Mouse (Mus musculus) colon, adult 2 months (tissue): ENCODE data around the gene P2ry4. TPM values are rescaled to one million over a fixed set of nuclear protein-coding genes. Genes with fewer than 3 reads are reported as not detected.

Experiments used
- polyA plus RNA-seq: library from polyadenylated mRNA; depleted of rRNA; stranded (reverse); fragments of >200 nt; gene quantifications from 2 replicates; pipeline ENCODE4 v1.2.3, GENCODE M21; 2012; rRNA removed

P2ry4 gene
- polyA plus RNA-seq, result 3.3 and 5.4 TPM in 2 replicates

DNA sequence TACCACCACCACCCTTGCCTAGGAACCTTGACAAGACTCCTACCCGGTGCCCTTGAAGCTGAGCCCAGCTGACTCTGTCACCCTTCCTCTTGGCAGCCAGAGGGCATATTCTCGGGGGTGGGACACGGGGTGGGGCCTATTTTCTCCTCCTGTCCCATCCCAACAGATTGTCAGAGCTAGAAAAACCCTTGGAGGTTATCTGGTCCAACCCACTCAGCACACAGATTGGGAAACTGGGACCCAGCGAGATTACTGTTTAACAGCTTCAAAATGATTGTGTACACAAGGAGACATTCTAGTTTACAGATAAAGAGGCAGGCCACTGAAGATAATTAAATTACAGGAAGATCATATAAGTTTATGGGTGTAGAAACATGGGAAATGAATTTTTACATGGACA lies at the start of gene P2ry4:
Gene P2ry4 (minus strand): TSS at position 79 of the 400 bp plus-strand sequence.

DNA sequence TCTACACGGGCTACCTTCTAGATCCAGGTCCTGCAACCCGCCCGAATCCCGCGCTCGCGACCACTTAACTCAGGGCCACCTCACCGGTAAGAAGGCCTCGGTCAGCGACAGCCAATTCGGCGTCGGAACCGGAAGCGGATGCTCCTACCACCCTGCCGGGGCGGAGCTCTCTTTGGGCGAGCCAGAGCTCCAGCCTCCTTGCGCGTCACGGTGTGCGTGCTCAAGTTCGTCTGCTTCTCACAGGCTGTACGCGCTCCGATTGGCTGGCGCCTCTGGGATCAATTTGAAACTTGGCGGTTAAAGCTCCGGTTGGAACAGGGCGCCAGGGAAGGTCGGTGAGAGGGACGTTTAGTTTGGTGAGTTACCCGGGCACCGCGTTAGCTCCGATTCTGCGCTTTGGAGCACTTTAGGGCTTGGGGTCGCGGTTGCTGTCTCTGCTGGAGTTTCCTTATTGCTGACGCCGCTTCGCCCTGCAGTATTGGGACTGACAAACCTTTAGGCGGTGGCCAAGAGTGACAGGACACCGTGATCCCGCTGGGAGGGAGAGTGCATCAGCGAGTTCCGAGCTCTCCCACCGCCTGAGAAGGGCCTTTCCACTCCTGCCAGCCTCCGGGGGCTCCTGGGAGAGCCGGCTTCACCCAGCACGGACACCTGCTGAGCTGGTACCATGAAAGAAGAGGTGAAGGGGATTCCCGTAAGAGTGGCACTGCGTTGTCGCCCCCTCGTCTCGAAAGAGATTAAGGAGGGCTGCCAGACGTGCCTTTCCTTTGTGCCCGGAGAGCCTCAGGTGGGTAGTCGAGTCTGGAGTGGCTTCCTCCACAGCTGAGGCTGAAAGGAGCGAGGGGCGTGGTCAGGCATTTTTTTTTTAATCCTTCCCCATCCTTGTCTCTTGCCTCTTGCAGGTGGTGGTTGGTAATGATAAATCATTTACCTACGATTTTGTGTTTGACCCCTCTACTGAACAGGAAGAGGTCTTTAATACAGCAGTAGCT lies 31.4 kb upstream of the P2ry4 start, which contains the start of gene Pdzd11:
Gene Pdzd11 (minus strand): TSS at position 767 of the 992 bp plus-strand sequence.

GRCm38 (mm10) chrX:100625546-100625801 lies 30.8 kb upstream of the P2ry4 start, which contains the start of gene Kif4:
Kif4 (plus strand) TSS chrX:100625737.

GRCm38 (mm10) chrX:100605314-100605713 lies 10.6 kb upstream of the P2ry4 start, which contains the start of gene Arr3:
Arr3 (plus strand) TSS chrX:100605497.

DNA sequence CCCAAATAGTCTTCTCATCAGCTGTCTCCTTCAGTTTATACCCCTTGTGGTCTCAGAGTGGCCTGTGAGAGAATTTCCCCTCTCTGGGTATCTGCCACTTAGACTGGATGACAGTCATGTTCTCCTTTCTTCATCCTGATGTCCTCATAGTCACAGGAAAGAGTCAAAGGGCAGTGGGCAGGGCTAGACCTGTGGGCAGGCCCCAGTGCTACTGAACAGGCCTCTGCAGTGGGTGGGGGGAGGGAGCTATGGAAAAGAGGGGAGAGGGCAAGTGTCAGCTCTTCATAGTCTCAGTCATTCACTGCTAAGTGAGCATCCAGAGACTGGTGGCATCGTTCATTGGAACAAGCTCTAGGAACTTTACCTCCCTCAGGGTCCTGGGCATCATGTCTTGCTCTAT lies 22.7 kb downstream of the P2ry4 start, which contains the start of gene Awat1:
Gene Awat1 (plus strand): TSS at position 301 of the 400 bp plus-strand sequence.

Other genes with a start within 250 kb of the P2ry4 start
- gene Otud6a, start 165.9 kb downstream of the P2ry4 start, polyA plus RNA-seq, result not detected in 2 replicates
- gene Awat2, start 152.2 kb downstream of the P2ry4 start, polyA plus RNA-seq, result 0.22 and 0.50 TPM in 2 replicates
- gene Igbp1, start 100.6 kb downstream of the P2ry4 start, polyA plus RNA-seq, result 11.4 and 16.9 TPM in 2 replicates
- not detected in 2 replicates for gene Dgat2l6, start 70.0 kb downstream of the P2ry4 start, polyA plus RNA-seq
- not detected in 2 replicates for gene Awat1, start 22.6 kb downstream of the P2ry4 start, polyA plus RNA-seq
- not detected in 2 replicates for gene Arr3, start 10.6 kb upstream of the P2ry4 start, polyA plus RNA-seq
- 1.3 TPM in 2 replicates for gene Kif4, start 30.9 kb upstream of the P2ry4 start, polyA plus RNA-seq
- 13.6 and 16.0 TPM in 2 replicates for gene Pdzd11, start 31.7 kb upstream of the P2ry4 start, polyA plus RNA-seq
- 1.5 and 3.4 TPM in 2 replicates for gene Gdpd2, start 135.0 kb upstream of the P2ry4 start, polyA plus RNA-seq
- gene Dlg3, start 172.9 kb upstream of the P2ry4 start, polyA plus RNA-seq, result 13.5 and 16.7 TPM in 2 replicates